Mouse (Mus musculus): Measurements from ENCODE around the gene Laptm5.

GRCm38 (mm10) chr4:130960118-130960734 lies 47.3 kb downstream of the Laptm5 start:
- TF ChIP-seq CTCF (IDR thresholded peaks at IDR 0.05; ENCODE audit: borderline replicate concordance, insufficient read depth, low read depth, low read length), result peak; percentile 100
- no peak for TF ChIP-seq POLR2A (IDR thresholded peaks at IDR 0.05; ENCODE audit: borderline replicate concordance, insufficient read depth, low read length)

All from cerebellum, adult 2 months (tissue).